Mouse (Mus musculus) embryonic fibroblast, embryonic 13.5 days (primary cell): ENCODE results near the gene Akap8.

Source experiments
- CTCF ChIP-seq: IDR thresholded peaks from 2 replicates; pipeline ENCODE4 v1.5.1; 2011; ENCODE audit warnings: mild to moderate bottlenecking, control low read depth, low read length, moderate library complexity, borderline replicate concordance; ENCODE audit not compliant: insufficient read depth
- POLR2A ChIP-seq: IDR thresholded peaks from 2 replicates; pipeline ENCODE4 v1.6.1; 2011; ENCODE audit warnings: low read depth, mild to moderate bottlenecking, control low read depth, low read length, moderate library complexity

- TF ChIP-seq CTCF (no peak), POLR2A (no peak)
These were observed 4.0 kb downstream of the Akap8 start for GRCm38 (mm10) chr17:32317032-32317431.
